18 mouse cellular contexts compared by ENCODE assay signal in genomic region chr12:24933996-24934395, GRCm38 (mm10). TPM values are rescaled to one million over a fixed set of nuclear protein-coding genes. Genes with fewer than 3 reads are reported as not detected.
DNase-seq lines count a peak whose midpoint lies in the region; ATAC-seq and TF ChIP-seq lines count a peak whose summit lies in the region.
"Had no signal": no experiment of that assay in that cellular context is flagged by ENCODE, and none has a peak within 500 bp of the region (broad histone marks: within the 10 kb centered on the region; RNA-seq: fewer than 3 reads in every experiment).

No protein-coding gene starts in this region.

- ATAC-seq in kidney, embryonic 16.5 days (ENCODE audit: low FRiP score, low TSS enrichment), result no peak
- ATAC-seq: liver, postnatal 0 days had no signal

- no peak; a peak in 1 of 4 replicates for TF ChIP-seq EP300 in MEL (IDR thresholded peaks at IDR 0.05; ENCODE audit: low read depth in 1 of 2, low read length in 2 of 2)

- peak overlapping the region; percentile 12; the same call in 1 of the 2 replicates for H3K27ac ChIP-seq in kidney, embryonic 16.5 days (ENCODE audit: low read length)
- no peak overlapping the region for H3K27ac ChIP-seq in MEL (ENCODE audit: control insufficient read depth, low read depth, low read length)

- no peak for TF ChIP-seq CTCF in MEL (IDR thresholded peaks at IDR 0.05 in 2 of 3, conservative IDR thresholded peaks at IDR 0.05 in 1 of 3; ENCODE audit: control insufficient read depth in 1 of 3, insufficient read depth in 1 of 3, low read depth in 2 of 3, low read length in 3 of 3, poor library complexity in 1 of 3, severe bottlenecking in 1 of 3)

- no peak for TF ChIP-seq POLR2A in MEL (IDR thresholded peaks at IDR 0.05; ENCODE audit: control insufficient read depth in 1 of 2, insufficient read depth in 1 of 2, low read depth in 1 of 2, low read length in 2 of 2, poor library complexity in 1 of 2)

- TF ChIP-seq RAD21 in MEL (IDR thresholded peaks at IDR 0.05; ENCODE audit: low read depth, low read length), result no peak

- no peaks in the 10 kb centered on the region for H3K36me3 ChIP-seq in kidney, embryonic 16.5 days (ENCODE audit: insufficient read depth, low read length)
- peaks cover 0 to 20% of the 10 kb centered on the region in 2 experiments; a peak in 3 of 4 replicates for H3K36me3 ChIP-seq in MEL (ENCODE audit: control insufficient read depth in 1 of 2, insufficient read depth in 2 of 2, low read length in 2 of 2)

- H3K4me2 ChIP-seq in kidney, embryonic 16.5 days (replicated peaks; ENCODE audit: low read depth, low read length), result no peak overlapping the region

- intact Hi-C loops in heart, postnatal 14 days (cut with DNase I), result no loop called here

- WGBS in kidney, embryonic 16.5 days, result 54% methylated on average over 3 of the region's 3 CpGs

- no peak overlapping the region for H3K4me3 ChIP-seq in kidney, embryonic 16.5 days (ENCODE audit: low read length)
- no peak overlapping the region for H3K4me3 ChIP-seq in MEL (ENCODE audit: control insufficient read depth in 1 of 2, insufficient read depth in 1 of 2, low read depth in 2 of 2, low read length in 2 of 2)

- H3K4me1 ChIP-seq in kidney, embryonic 16.5 days (ENCODE audit: insufficient read depth, low read length), result peaks cover 12% of the 10 kb centered on the region
- H3K4me1 ChIP-seq in MEL (ENCODE audit: control insufficient read depth in 1 of 2, insufficient read depth in 2 of 2, low read length in 2 of 2), result peaks cover 14 to 36% of the 10 kb centered on the region in 2 experiments

- H3K9ac ChIP-seq in kidney, embryonic 16.5 days (replicated peaks; ENCODE audit: low read length), result no peak overlapping the region
- no peak overlapping the region for H3K9ac ChIP-seq in MEL (ENCODE audit: control insufficient read depth, low read depth, low read length, poor library complexity, severe bottlenecking)
- H3K9ac ChIP-seq: liver, postnatal 0 days had no signal

- DNase-seq in heart, adult 11 months, result peak; percentile 55
- no peak for DNase-seq in heart, postnatal 14 days
- DNase-seq in kidney, adult 18-20 months, result no peak
- peak; percentile 60 for DNase-seq in MEL (ENCODE audit: low read depth, low spot score)
- peak; percentile 75 to 83 for DNase-seq in adrenal gland, postnatal 36 days
- no peak for DNase-seq in natural killer cell, adult 2 months (ENCODE audit: low spot score in 2 of 2)
- no peak for DNase-seq in frontal cortex, postnatal 14 days (ENCODE audit: low spot score in 2 of 2)
- DNase-seq: cerebellum, adult 9-11 months; gastrocnemius, postnatal 14 days; kidney, adult 2 months; kidney, postnatal 4 days; layer of hippocampus, postnatal 36 days; liver; liver, postnatal 0 days; lung, postnatal 14 days; right cerebral cortex, postnatal 25 days had no signal

- H3K79me2 ChIP-seq in MEL (ENCODE audit: control insufficient read depth, insufficient read depth, low read length, poor library complexity), result no peaks in the 10 kb centered on the region

- no peaks in the 10 kb centered on the region for H3K27me3 ChIP-seq in kidney, embryonic 16.5 days (ENCODE audit: insufficient read depth, low read length)
- no peaks in the 10 kb centered on the region for H3K27me3 ChIP-seq in MEL (ENCODE audit: control insufficient read depth in 1 of 2, insufficient read depth in 2 of 2, low read length in 2 of 2)
- H3K27me3 ChIP-seq: CH12.LX had no signal

- no peaks in the 10 kb centered on the region for H3K9me3 ChIP-seq in kidney, embryonic 16.5 days (ENCODE audit: low read length)
- H3K9me3 ChIP-seq in MEL (replicated peaks; ENCODE audit: insufficient read depth, low read length), result no peaks in the 10 kb centered on the region

TF ChIP-seq in MEL, 35 proteins besides CTCF, POLR2A, EP300 and RAD21:
- TF ChIP-seq CHD1 (IDR thresholded peaks at IDR 0.05; ENCODE audit: low read depth, low read length) (no peak), GATA1 (IDR thresholded peaks at IDR 0.05; ENCODE audit: low read depth, low read length) (peak; percentile 20; the same call in 1 of the 2 replicates)

RNA-seq across cellular contexts. Expression of gene Kidins220, which starts 40.7 kb away (rescaled TPM):
- total RNA-seq in heart, postnatal 14 days (2021), result 100 to 1,000 TPM in 1 of 2 experiments, 10 to 100 TPM in 1; 91.8 to 102 TPM
- polyA plus RNA-seq in kidney, embryonic 16.5 days (2015; fragmentation: Nextera tagmentation; extraction: Ambion mirVana), result 36.7 and 39.6 TPM in 2 replicates
- total RNA-seq in MEL (2012; rRNA removed), result 26.2 and 29.2 TPM in 2 replicates
- polyA plus RNA-seq in MEL (2012; ENCODE audit: insufficient read depth in 1 of 2, insufficient read length in 2 of 2, low read depth in 1 of 2, low replicate concordance in 2 of 2, missing spikeins in 1 of 2), result 100 to 1,000 TPM in 1 of 2 experiments, 10 to 100 TPM in 1; 29.2 to 124 TPM
- total RNA-seq in adrenal gland, postnatal 36 days (2021), result 10 to 100 TPM; 88.7 to 95.4 TPM

Comparison
In these comparisons a context has a peak if more than half of its experiments do, and no peak if none do; other contexts are left out.
1. DNase-seq: peak in heart, adult 11 months (single experiment), MEL (single experiment) and adrenal gland, postnatal 36 days (2 of 2); none in heart, postnatal 14 days (0 of 2), kidney, adult 18-20 months (single experiment), natural killer cell, adult 2 months (0 of 2) and frontal cortex, postnatal 14 days (0 of 2).